Mouse (Mus musculus) MN1 (cell line): ENCODE data around the gene Slc25a21.
"Not testable (repeated sequence)": the region's sequence is repeated elsewhere in the genome, so short reads cannot be mapped to it uniquely, and the experiment has no call there.

Experiments
- DNase-seq: peaks from one replicate; pipeline ENCODE4 v3.0.0-alpha.2; 2016; ENCODE audit warnings: low spot score

The Slc25a21 gene

GRCm38 (mm10) chr12:57197363-57198026 lies at the start of gene Slc25a21:
Gene Slc25a21, minus strand, starts transcription at chr12:57197472.
- DNase-seq = no peak

- DNase-seq = no peak
Observed at GRCm38 (mm10) chr12:57243671-57244495, 46.6 kb upstream of the Slc25a21 start.

GRCm38 (mm10) chr12:57233386-57233785 lies 36.1 kb upstream of the Slc25a21 start:
- no peak for DNase-seq

- peak; percentile 65 for DNase-seq
Observed at GRCm38 (mm10) chr12:57231085-57231875, 34.0 kb upstream of the Slc25a21 start.

- peak; percentile 96 for DNase-seq
Observed at GRCm38 (mm10) chr12:57230192-57230706, 33.0 kb upstream of the Slc25a21 start, which contains the start of the genes Prps1l3 and Mipol1. Gene Prps1l3, plus strand, starts transcription at chr12:57230412. Gene Mipol1, plus strand, starts transcription at chr12:57230427.

GRCm38 (mm10) chr12:57229703-57230102 lies 32.4 kb upstream of the Slc25a21 start:
- DNase-seq = no peak

- DNase-seq = no peak
Observed at GRCm38 (mm10) chr12:57227776-57228175, 30.5 kb upstream of the Slc25a21 start.

GRCm38 (mm10) chr12:57226411-57226810 lies 29.1 kb upstream of the Slc25a21 start:
- DNase-seq = no peak

GRCm38 (mm10) chr12:57212463-57212862 lies 15.2 kb upstream of the Slc25a21 start:
- DNase-seq = not testable (repeated sequence)

- DNase-seq = no peak
Observed at GRCm38 (mm10) chr12:57211353-57212311, 14.4 kb upstream of the Slc25a21 start.

- DNase-seq = no peak
Observed at GRCm38 (mm10) chr12:57204276-57204851, 7.1 kb upstream of the Slc25a21 start.

GRCm38 (mm10) chr12:57201901-57202300 lies 4.6 kb upstream of the Slc25a21 start:
- DNase-seq = no peak

- no peak for DNase-seq
Observed at GRCm38 (mm10) chr12:57199427-57199826, 2.2 kb upstream of the Slc25a21 start.

- DNase-seq = no peak
Observed at GRCm38 (mm10) chr12:57198269-57198668, 997 bp upstream of the Slc25a21 start.

GRCm38 (mm10) chr12:57196608-57197362 lies 487 bp downstream of the Slc25a21 start:
- no peak for DNase-seq

- no peak for DNase-seq
Observed at GRCm38 (mm10) chr12:57196286-57196607, 1.0 kb downstream of the Slc25a21 start.

GRCm38 (mm10) chr12:57194609-57195008 lies 2.7 kb downstream of the Slc25a21 start:
- DNase-seq = peak; percentile 18

GRCm38 (mm10) chr12:57187032-57187431 lies 10.2 kb downstream of the Slc25a21 start:
- DNase-seq = no peak

- DNase-seq = no peak
Observed at GRCm38 (mm10) chr12:57186126-57186525, 11.1 kb downstream of the Slc25a21 start.

GRCm38 (mm10) chr12:57185475-57185874 lies 11.8 kb downstream of the Slc25a21 start:
- DNase-seq = no peak
